Mouse (Mus musculus) frontal cortex, adult (tissue): ENCODE results near the gene Rnaseh2c.
A peak's percentile ranks its signal among the peaks of the same experiment; 100 is the strongest.

Experiments
- ATAC-seq: cut with Nextera tagmentation; 2 replicates; pipeline ENCODE4 v1.9.2; 2017; ENCODE audit warnings: mild to moderate bottlenecking, moderate library complexity, mixed read lengths; ENCODE audit not compliant: low TSS enrichment

Rnaseh2c gene

DNA sequence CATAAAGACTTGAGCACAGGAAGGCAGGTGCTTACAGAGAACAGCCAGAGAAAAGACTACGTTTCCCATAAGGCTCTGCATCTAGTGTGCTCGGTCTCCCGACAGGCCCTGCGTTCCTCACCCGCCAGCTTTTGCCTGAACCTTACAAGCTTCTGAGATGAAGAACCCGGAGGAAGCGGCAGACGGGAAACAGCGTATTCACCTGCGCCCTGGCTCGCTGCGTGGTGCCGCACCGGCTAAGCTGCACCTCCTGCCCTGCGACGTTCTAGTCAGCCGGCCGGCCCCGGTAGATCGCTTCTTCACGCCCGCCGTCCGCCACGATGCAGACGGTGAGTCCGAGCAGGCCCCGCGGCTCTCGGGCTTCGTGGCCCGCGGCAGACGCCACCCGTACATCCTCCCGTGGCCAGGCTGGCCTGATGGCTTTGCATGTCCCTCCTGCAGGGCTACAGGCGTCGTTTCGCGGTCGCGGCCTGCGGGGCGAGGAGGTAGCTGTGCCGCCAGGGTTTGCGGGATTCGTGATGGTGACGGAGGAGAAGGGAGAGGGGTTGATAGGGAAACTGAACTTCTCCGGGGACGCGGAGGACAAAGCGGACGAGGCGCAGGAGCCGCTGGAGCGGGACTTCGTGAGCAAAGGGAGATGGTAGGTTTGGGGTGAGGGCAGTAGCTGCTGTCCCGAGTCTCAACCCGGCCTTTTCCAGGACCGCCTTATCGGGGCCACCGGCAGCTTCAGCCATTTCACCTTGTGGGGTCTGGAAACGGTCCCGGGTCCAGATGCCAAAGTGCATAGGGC, at the start of gene Rnaseh2c:
Gene Rnaseh2c, plus strand, starts transcription at position 122 of the 790 bp plus-strand sequence.
- ATAC-seq = peak; percentile 97

GRCm38 (mm10) chr19:5553802-5554201, 47.9 kb upstream of the Rnaseh2c start:
- no peak for ATAC-seq

GRCm38 (mm10) chr19:5554212-5554611, 47.5 kb upstream of the Rnaseh2c start:
- ATAC-seq = no peak

- ATAC-seq = no peak
Observed at GRCm38 (mm10) chr19:5558169-5558568, 43.5 kb upstream of the Rnaseh2c start.

GRCm38 (mm10) chr19:5558770-5559169, 42.9 kb upstream of the Rnaseh2c start:
- no peak for ATAC-seq

DNA sequence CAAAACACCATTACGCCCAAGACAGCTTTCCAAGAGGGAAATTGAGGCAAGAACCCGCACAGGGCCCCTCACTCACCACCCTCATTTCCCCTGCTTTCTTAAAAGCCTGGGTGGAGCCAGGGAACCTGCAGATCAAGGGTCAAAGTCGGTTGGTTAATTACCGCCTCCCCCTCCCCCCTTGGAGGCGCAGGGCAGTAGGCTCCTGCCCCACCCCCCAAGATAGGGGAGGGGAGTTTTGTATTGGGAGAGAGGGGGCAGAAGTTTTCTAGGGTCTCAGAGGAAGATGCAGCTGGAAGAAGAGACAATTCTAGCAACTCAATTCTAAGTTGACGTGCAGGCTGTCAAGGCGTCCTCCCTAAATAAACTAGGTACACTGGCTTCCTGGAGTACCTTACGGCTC, 42.4 kb upstream of the Rnaseh2c start:
- ATAC-seq = no peak

DNA sequence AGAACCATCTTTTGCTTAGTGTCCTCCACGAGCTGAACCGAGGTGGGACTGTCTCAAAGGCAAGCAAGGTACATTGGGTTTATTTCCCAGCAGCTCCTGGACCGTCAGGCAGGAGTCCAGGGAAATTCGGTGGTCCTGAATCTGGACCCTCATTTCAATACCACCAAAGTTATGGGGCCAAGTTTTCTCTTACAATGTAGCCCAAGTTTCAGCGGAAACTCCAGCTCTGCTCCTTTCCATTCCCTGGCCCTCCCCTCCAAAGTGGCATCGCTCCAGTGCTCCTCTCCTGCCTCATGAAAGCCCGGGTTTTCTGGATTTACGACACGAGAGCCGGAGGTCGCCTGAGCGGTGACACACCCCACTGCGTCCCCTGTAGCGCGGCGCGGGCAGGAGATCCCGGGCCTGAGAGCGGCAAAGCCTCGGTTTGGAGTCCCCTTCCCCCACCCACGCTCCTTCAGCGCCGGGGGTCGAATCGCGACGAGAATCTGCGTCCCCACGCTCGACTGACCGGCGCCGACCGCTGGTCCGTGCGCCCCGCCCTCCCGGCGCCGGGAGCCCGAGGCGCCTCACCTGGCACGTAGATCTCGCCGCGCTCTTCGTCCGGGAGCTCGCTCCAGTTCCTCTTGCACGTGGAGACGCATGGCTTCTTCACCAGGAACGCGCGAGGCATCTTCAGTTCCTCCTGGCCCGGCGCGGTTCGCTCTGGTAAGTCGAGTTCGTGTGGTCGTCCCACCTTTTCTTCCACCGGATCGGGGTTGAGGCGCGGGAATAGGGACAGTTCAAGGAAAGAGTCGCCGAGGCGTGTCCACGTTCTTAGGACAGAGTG, 41.8 kb upstream of the Rnaseh2c start:
- ATAC-seq = no peak

GRCm38 (mm10) chr19:5560457-5561041, 41.1 kb upstream of the Rnaseh2c start, which contains the start of gene Ovol1:
Ovol1 (minus strand) TSS chr19:5560646.
- ATAC-seq = no peak

- no peak for ATAC-seq
Observed at GRCm38 (mm10) chr19:5561252-5561790, 40.4 kb upstream of the Rnaseh2c start.

GRCm38 (mm10) chr19:5561886-5562285, 39.8 kb upstream of the Rnaseh2c start:
- ATAC-seq = no peak

DNA sequence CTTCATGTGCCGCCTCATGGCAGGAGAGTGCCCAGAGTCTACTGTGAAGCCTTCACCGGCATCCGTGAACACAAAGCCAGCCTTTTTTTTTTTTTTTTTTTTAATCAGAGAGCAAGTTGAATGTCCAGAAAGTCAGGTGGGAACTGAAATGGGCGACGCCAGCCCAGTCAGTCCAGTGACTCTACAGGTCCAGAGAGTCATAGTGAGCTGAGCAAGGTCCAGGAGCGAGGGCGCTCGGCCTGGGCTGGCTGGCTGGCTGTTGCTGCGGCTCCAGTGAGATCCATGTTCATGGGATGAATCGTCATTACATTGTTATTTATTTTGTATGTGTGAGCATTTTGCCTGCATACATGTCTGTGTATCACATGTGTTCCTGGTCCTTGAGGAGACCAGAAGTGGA, 38.9 kb upstream of the Rnaseh2c start:
- ATAC-seq = no peak

DNA sequence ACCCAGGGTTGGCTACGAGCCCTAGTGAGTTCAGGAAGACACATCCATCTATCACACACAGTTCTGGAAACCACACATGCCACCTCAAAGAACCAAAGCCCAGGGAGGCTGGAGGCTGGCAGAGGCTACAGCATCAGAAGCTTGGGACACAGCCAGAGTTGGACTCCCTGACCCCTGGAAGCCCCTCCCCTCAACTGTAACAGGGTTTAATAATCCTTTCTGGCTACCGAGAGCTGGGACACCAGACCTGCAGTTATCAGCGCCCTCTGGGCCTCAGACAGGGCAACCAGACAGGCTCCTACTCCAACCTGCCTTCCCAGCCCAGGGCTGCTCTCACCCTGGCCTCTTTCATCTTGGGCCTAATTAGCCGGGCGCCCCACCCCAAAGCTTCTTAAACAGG, 35.4 kb upstream of the Rnaseh2c start:
- no peak for ATAC-seq

DNA sequence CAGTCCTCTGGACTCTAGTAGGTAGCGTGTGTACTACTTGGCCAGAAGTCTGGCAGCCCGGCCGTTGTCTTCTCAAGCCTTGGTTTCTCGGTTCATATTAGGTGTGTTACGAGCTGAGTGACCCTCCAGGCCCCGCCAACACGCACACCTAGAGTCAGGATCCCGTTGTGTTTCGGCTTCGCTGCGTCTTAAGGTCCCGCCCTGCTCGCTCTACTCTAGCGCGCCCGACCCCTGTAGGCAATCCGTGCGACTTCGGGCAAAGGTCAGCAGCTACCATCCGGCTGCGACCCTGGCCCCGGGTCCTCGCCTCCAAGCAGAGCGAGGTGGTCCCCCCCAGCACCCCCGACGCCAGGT, 34.5 kb upstream of the Rnaseh2c start:
- 0 out of 2 replicates have a peak, but pooled peaks have one; percentile 5 for ATAC-seq

DNA sequence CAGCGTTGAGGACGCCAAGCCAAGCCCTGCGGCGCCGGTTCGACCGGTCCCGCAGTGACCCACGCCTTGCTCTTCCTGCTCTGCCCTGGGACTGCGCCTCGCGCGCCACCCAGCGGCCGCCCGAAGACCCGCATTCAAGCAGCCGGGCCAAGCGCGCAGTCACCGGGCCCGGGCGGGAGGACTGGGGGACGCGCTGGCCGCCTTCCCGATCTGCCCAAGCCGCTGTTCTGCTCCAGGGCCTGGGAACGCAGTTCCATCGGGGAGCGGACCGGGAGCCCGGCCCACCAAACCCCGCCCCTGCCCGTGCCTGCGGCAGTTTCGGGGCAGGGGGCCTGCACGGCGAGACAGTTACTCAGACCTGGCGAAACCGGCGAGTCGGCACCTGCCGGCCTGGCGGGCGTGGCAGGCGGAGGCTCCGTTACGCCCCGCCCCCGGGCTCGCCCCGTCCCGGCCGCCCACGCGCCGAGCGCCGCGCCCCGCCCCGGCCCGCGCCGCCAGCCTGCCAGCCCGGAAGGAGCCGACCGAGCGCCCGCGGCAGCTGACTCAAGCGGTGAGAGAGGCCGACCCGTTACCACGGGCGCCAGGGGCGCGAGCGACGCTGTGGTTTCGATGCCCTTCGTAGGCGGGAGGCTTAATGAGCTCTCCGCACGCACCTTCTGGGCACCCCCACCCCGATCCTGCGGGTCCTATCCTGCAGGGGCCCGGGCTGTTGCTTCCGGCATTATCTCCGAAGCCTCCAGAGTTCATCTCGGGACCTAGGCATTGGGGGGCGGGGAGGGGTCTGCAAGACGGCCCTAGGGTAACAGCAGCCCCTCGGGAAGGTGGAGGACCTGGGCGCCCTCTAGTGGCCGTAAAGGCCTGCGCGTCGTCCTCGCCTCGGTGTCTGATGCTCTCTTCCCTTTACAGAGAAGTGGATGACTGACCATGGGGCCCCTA, 33.9 kb upstream of the Rnaseh2c start, which contains the start of gene Ap5b1:
Gene Ap5b1, plus strand, starts transcription at position 492 of the 936 bp plus-strand sequence.
- peak; percentile 74 for ATAC-seq

GRCm38 (mm10) chr19:5568470-5569140, 33.1 kb upstream of the Rnaseh2c start:
- ATAC-seq = peak; percentile 35; the same call in 1 of the 2 replicates

DNA sequence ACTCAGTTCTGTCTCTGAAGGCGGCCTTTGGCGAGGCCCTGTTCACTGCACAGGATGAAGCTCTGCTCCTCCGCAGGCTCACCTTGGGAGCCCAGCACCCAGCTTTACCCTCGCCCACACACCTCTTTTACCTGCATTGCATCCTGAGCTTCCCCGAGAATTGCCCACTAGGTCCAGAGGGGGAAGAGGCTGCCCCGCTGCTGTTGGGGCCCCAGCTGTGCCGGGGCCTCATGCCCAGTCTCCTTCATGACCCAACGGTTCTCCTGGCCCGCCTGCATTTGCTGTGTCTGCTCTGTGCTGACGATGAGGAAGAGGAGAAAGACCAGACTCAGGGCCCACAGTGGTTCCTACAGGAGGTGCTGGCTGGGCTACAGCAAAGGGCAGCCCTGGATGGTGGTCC, 32.2 kb upstream of the Rnaseh2c start:
- ATAC-seq = no peak

GRCm38 (mm10) chr19:5570353-5571246, 31.1 kb upstream of the Rnaseh2c start:
- ATAC-seq = no peak

GRCm38 (mm10) chr19:5571831-5572230, 29.8 kb upstream of the Rnaseh2c start:
- ATAC-seq = no peak
